19 mouse cellular contexts compared by ENCODE assay signal in the genomic region with DNA sequence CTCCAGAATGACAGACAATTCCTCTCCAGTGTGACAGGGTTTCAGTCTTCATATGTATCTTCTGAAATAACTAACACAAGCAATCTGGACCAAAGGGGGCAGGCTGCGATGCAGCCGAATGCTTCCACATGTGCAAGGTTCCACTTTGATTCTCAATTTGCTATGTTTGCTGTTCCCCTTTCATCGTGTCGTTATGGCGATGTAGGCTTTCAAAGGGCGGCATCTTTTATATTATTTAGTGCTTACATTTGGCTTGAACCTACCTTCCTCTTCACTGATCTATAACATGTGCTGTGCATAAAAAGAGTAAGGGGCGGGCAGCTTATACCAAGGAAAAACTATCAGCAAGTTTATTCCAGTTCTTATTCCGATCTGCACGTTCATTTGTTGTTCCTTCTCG.
DNase-seq lines count a peak whose midpoint lies in the region; ATAC-seq and TF ChIP-seq lines count a peak whose summit lies in the region.
"Had no signal": no experiment of that assay in that cellular context is flagged by ENCODE, and none has a peak within 500 bp of the region (broad histone marks: within the 10 kb centered on the region; RNA-seq: fewer than 3 reads in every experiment).

No protein-coding gene starts in this region.

- H3K9ac ChIP-seq in heart, postnatal 0 days (replicated peaks; ENCODE audit: low read depth, low read length), result no peak overlapping the region
- H3K9ac ChIP-seq in midbrain, embryonic 11.5 days (ENCODE audit: low read length), result no peak overlapping the region
- H3K9ac ChIP-seq: hindbrain, embryonic 15.5 days; liver, embryonic 13.5 days had no signal

- no peaks in the 10 kb centered on the region for H3K9me3 ChIP-seq in heart, postnatal 0 days (replicated peaks; ENCODE audit: control insufficient read depth, low read length)
- H3K9me3 ChIP-seq in midbrain, embryonic 10.5 days (replicated peaks), result 0 out of 2 replicates have a peak, but pooled peaks cover 5% of the 10 kb centered on the region
- H3K9me3 ChIP-seq in midbrain, embryonic 11.5 days (ENCODE audit: control insufficient read depth, low read length), result no peaks in the 10 kb centered on the region
- H3K9me3 ChIP-seq in limb, embryonic 10.5 days (replicated peaks), result no peaks in the 10 kb centered on the region
- H3K9me3 ChIP-seq: hindbrain, embryonic 15.5 days; liver, embryonic 13.5 days had no signal

- no peak for DNase-seq in heart, postnatal 0 days (ENCODE audit: low spot score)
- DNase-seq in heart, adult 8-10 months (ENCODE audit: low spot score), result no peak
- no peak for DNase-seq in midbrain, embryonic 10.5 days (ENCODE audit: low spot score)
- no peak for DNase-seq in midbrain, embryonic 11.5 days (ENCODE audit: low spot score, missing footprints)
- no peak for DNase-seq in limb, embryonic 10.5 days (ENCODE audit: low spot score)
- DNase-seq in frontal cortex, postnatal 10 days (ENCODE audit: low spot score in 2 of 2), result no peak
- DNase-seq: B cell, adult 2 months; cerebellum, adult 18-20 months; cerebellum, postnatal 25 days; gastrocnemius, postnatal 10 days; heart, adult 18-20 months; heart, postnatal 10 days; kidney, adult 11 months; layer of hippocampus, postnatal 36 days; liver, embryonic 13.5 days; lung, postnatal 14 days had no signal

- no peak overlapping the region for H3K4me2 ChIP-seq in heart, postnatal 0 days (ENCODE audit: low read depth, low read length)
- no peak overlapping the region for H3K4me2 ChIP-seq in midbrain, embryonic 11.5 days
- H3K4me2 ChIP-seq: hindbrain, embryonic 15.5 days; liver, embryonic 13.5 days had no signal

- H3K4me1 ChIP-seq in heart, postnatal 0 days (ENCODE audit: control insufficient read depth, insufficient read depth), result peaks cover 9% of the 10 kb centered on the region; the same call in 1 of the 2 replicates
- peaks cover 28% of the 10 kb centered on the region for H3K4me1 ChIP-seq in midbrain, embryonic 10.5 days
- H3K4me1 ChIP-seq in midbrain, embryonic 11.5 days (ENCODE audit: control insufficient read depth, insufficient read depth, low read length), result no peaks in the 10 kb centered on the region
- peaks cover 58% of the 10 kb centered on the region for H3K4me1 ChIP-seq in limb, embryonic 10.5 days
- H3K4me1 ChIP-seq: liver, embryonic 13.5 days had no signal

- no peaks in the 10 kb centered on the region for H3K36me3 ChIP-seq in heart, postnatal 0 days (replicated peaks; ENCODE audit: control insufficient read depth, insufficient read depth, low read length)
- H3K36me3 ChIP-seq in midbrain, embryonic 10.5 days, result no peaks in the 10 kb centered on the region
- H3K36me3 ChIP-seq in midbrain, embryonic 11.5 days (ENCODE audit: control insufficient read depth, insufficient read depth, low read length), result no peaks in the 10 kb centered on the region
- H3K36me3 ChIP-seq in limb, embryonic 10.5 days, result peaks cover 19% of the 10 kb centered on the region
- H3K36me3 ChIP-seq: hindbrain, embryonic 15.5 days; liver, embryonic 13.5 days had no signal

- TF ChIP-seq CTCF in heart, postnatal 0 days (IDR thresholded peaks at IDR 0.05; ENCODE audit: low read depth), result no peak

- no peak for ATAC-seq in heart, postnatal 0 days (ENCODE audit: insufficient read depth, low read depth)
- no peak for ATAC-seq in midbrain, embryonic 11.5 days (ENCODE audit: low FRiP score)
- no peak for ATAC-seq in megakaryocyte progenitor cell, adult 5-6 weeks (replicated peaks; ENCODE audit: poor library complexity)

- H3K4me3 ChIP-seq in heart, postnatal 0 days (ENCODE audit: low read depth, low read length), result no peak overlapping the region
- no peak overlapping the region for H3K4me3 ChIP-seq in midbrain, embryonic 10.5 days
- H3K4me3 ChIP-seq in midbrain, embryonic 11.5 days (ENCODE audit: low read depth, low read length), result no peak overlapping the region
- H3K4me3 ChIP-seq in limb, embryonic 10.5 days, result no peak overlapping the region
- H3K4me3 ChIP-seq: hindbrain, embryonic 15.5 days; liver, embryonic 13.5 days had no signal

- 0 out of 2 replicates have a peak overlapping the region, but pooled peaks have one; percentile 25 for H3K27ac ChIP-seq in heart, postnatal 0 days (ENCODE audit: low read depth)
- 0 out of 2 replicates have a peak overlapping the region, but pooled peaks have one; percentile 9 for H3K27ac ChIP-seq in midbrain, embryonic 10.5 days (replicated peaks)
- H3K27ac ChIP-seq in midbrain, embryonic 11.5 days (ENCODE audit: low read depth, low read length), result no peak overlapping the region
- H3K27ac ChIP-seq in limb, embryonic 10.5 days, result peak overlapping the region; percentile 59
- H3K27ac ChIP-seq: hindbrain, embryonic 15.5 days; kidney, postnatal 0 days; liver, embryonic 13.5 days had no signal

- H3K27me3 ChIP-seq in heart, postnatal 0 days (ENCODE audit: control insufficient read depth, insufficient read depth, low read length), result no peaks in the 10 kb centered on the region
- H3K27me3 ChIP-seq in midbrain, embryonic 10.5 days (ENCODE audit: low read depth, poor library complexity, severe bottlenecking), result no peaks in the 10 kb centered on the region
- H3K27me3 ChIP-seq in midbrain, embryonic 11.5 days (ENCODE audit: control insufficient read depth, insufficient read depth, low read length), result no peaks in the 10 kb centered on the region
- no peaks in the 10 kb centered on the region for H3K27me3 ChIP-seq in limb, embryonic 10.5 days (ENCODE audit: low read depth, poor library complexity, severe bottlenecking)
- H3K27me3 ChIP-seq: hindbrain, embryonic 15.5 days had no signal

- TF ChIP-seq EP300 in heart, postnatal 0 days (IDR thresholded peaks at IDR 0.05; ENCODE audit: low read depth), result no peak

- 85% methylated on average over 10 of the region's 10 CpGs for WGBS in heart, postnatal 0 days
- WGBS in midbrain, embryonic 10.5 days, result 79% methylated on average over 10 of the region's 10 CpGs
- WGBS in midbrain, embryonic 11.5 days, result 71% methylated on average over 10 of the region's 10 CpGs
- WGBS in limb, embryonic 10.5 days, result 73% methylated on average over 10 of the region's 10 CpGs
